Comparison of ENCODE assay signal across 22 mouse cellular contexts in the genomic region with DNA sequence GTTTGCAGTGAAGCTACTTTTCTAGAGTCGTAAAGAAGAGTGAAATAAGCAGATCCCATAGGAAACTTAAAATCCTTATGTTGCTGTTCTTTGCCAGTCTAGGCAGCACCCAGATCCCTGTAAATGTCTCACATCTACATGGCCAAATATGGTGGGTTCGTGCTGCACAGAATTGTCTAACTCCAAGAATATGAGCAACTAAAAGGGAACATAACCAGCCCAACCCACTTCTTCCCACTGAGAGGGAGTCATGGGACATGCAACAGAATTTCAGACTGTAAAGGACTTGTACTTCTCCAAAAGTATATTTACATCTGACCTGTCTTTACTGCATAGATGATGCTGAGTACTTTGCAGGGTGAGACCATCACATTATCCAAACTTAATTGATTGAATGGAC. TPM values are rescaled to one million over a fixed set of nuclear protein-coding genes. Genes with fewer than 3 reads are reported as not detected.
DNase-seq lines count a peak whose midpoint lies in the region; ATAC-seq and TF ChIP-seq lines count a peak whose summit lies in the region.
"Had no signal": no experiment of that assay in that cellular context is flagged by ENCODE, and none has a peak within 500 bp of the region (broad histone marks: within the 10 kb centered on the region; RNA-seq: fewer than 3 reads in every experiment).

No protein-coding gene starts in this region.

- 87% methylated on average over 2 of the region's 2 CpGs for WGBS in hindbrain, embryonic 13.5 days
- 83% methylated on average over 2 of the region's 2 CpGs for WGBS in hindbrain, embryonic 10.5 days
- 83% methylated on average over 2 of the region's 2 CpGs for WGBS in midbrain, embryonic 16.5 days
- 83% methylated on average over 2 of the region's 2 CpGs for WGBS in midbrain, embryonic 11.5 days

- peaks cover 15% of the 10 kb centered on the region for H3K4me1 ChIP-seq in hindbrain, embryonic 13.5 days (replicated peaks)
- H3K4me1 ChIP-seq in hindbrain, embryonic 10.5 days (replicated peaks), result peaks cover 19% of the 10 kb centered on the region
- peaks cover 3% of the 10 kb centered on the region; the same call in 1 of the 2 replicates for H3K4me1 ChIP-seq in midbrain, embryonic 16.5 days (ENCODE audit: control insufficient read depth, insufficient read depth, low read length)
- H3K4me1 ChIP-seq in midbrain, embryonic 11.5 days (ENCODE audit: control insufficient read depth, insufficient read depth, low read length), result peaks cover 10% of the 10 kb centered on the region; the same call in 1 of the 2 replicates
- no peaks in the 10 kb centered on the region for H3K4me1 ChIP-seq in cortical plate, adult 2 months (ENCODE audit: control insufficient read depth, insufficient read depth, low read length)

- DNase-seq in hindbrain, embryonic 10.5 days (ENCODE audit: low spot score), result no peak
- DNase-seq in midbrain, embryonic 11.5 days (ENCODE audit: low spot score, missing footprints), result no peak
- DNase-seq in brain, adult 2 months (ENCODE audit: low read depth, low spot score), result peak; percentile 52
- no peak for DNase-seq in kidney, postnatal 10 days
- DNase-seq: adrenal gland, adult 2 months; adrenal gland, postnatal 25 days; cerebellum, adult 2 months; cerebellum, postnatal 10 days; embryo, embryonic 11 days; gastrocnemius, postnatal 10 days; heart, adult 18-20 months; heart, postnatal 10 days; heart, postnatal 4 days had no signal

- no peaks in the 10 kb centered on the region for H3K36me3 ChIP-seq in hindbrain, embryonic 13.5 days
- no peaks in the 10 kb centered on the region for H3K36me3 ChIP-seq in hindbrain, embryonic 10.5 days
- no peaks in the 10 kb centered on the region for H3K36me3 ChIP-seq in midbrain, embryonic 16.5 days (ENCODE audit: control insufficient read depth, insufficient read depth, low read length)
- H3K36me3 ChIP-seq in midbrain, embryonic 11.5 days (ENCODE audit: control insufficient read depth, insufficient read depth, low read length), result no peaks in the 10 kb centered on the region
- H3K36me3 ChIP-seq: embryonic facial prominence, embryonic 15.5 days; forebrain, embryonic 10.5 days; heart, embryonic 10.5 days; intestine, embryonic 15.5 days had no signal

- H3K27me3 ChIP-seq in hindbrain, embryonic 13.5 days, result peaks cover 31% of the 10 kb centered on the region
- peaks cover 44% of the 10 kb centered on the region for H3K27me3 ChIP-seq in hindbrain, embryonic 10.5 days (ENCODE audit: insufficient read depth, poor library complexity, severe bottlenecking)
- peaks cover 2% of the 10 kb centered on the region; the same call in 1 of the 2 replicates for H3K27me3 ChIP-seq in midbrain, embryonic 16.5 days (ENCODE audit: control insufficient read depth, insufficient read depth, low read depth, low read length)
- H3K27me3 ChIP-seq in midbrain, embryonic 11.5 days (ENCODE audit: control insufficient read depth, insufficient read depth, low read length), result peaks cover 25% of the 10 kb centered on the region

- TF ChIP-seq CTCF in cortical plate, adult 2 months (IDR thresholded peaks at IDR 0.05; ENCODE audit: extremely low read depth, insufficient read depth, low read length), result no peak

- no peak for TF ChIP-seq POLR2A in cortical plate, adult 2 months (IDR thresholded peaks at IDR 0.05; ENCODE audit: extremely low read depth, insufficient read depth, low read length)

- H3K9me3 ChIP-seq in hindbrain, embryonic 13.5 days, result no peaks in the 10 kb centered on the region
- H3K9me3 ChIP-seq in hindbrain, embryonic 10.5 days, result no peaks in the 10 kb centered on the region
- no peaks in the 10 kb centered on the region for H3K9me3 ChIP-seq in midbrain, embryonic 16.5 days (replicated peaks; ENCODE audit: control insufficient read depth, low read length, poor library complexity, severe bottlenecking)
- H3K9me3 ChIP-seq in midbrain, embryonic 11.5 days (ENCODE audit: control insufficient read depth, low read length), result no peaks in the 10 kb centered on the region
- H3K9me3 ChIP-seq: embryonic facial prominence, embryonic 15.5 days; forebrain, embryonic 10.5 days; heart, embryonic 10.5 days; intestine, embryonic 15.5 days had no signal

- no peak overlapping the region; the same call in 1 of the 2 replicates for H3K4me3 ChIP-seq in hindbrain, embryonic 13.5 days
- no peak overlapping the region for H3K4me3 ChIP-seq in hindbrain, embryonic 10.5 days
- H3K4me3 ChIP-seq in midbrain, embryonic 16.5 days (ENCODE audit: low read depth, low read length), result no peak overlapping the region
- no peak overlapping the region for H3K4me3 ChIP-seq in midbrain, embryonic 11.5 days (ENCODE audit: low read depth, low read length)
- peak overlapping the region; percentile 74; the same call in 1 of the 2 replicates for H3K4me3 ChIP-seq in cortical plate, adult 2 months (ENCODE audit: insufficient read depth, low read length)
- H3K4me3 ChIP-seq: embryonic facial prominence, embryonic 15.5 days; erythroblast, embryonic 14.5 days; forebrain, embryonic 10.5 days; heart, embryonic 10.5 days; intestine, embryonic 15.5 days had no signal

- H3K4me2 ChIP-seq in hindbrain, embryonic 13.5 days, result peak overlapping the region; percentile 2; the same call in 1 of the 2 replicates
- 0 out of 2 replicates have a peak overlapping the region, but pooled peaks have one; percentile 13 for H3K4me2 ChIP-seq in midbrain, embryonic 16.5 days (ENCODE audit: low read length)
- H3K4me2 ChIP-seq in midbrain, embryonic 11.5 days, result no peak overlapping the region
- H3K4me2 ChIP-seq: embryonic facial prominence, embryonic 15.5 days; intestine, embryonic 15.5 days had no signal

- H3K27ac ChIP-seq in hindbrain, embryonic 13.5 days, result no peak overlapping the region
- H3K27ac ChIP-seq in hindbrain, embryonic 10.5 days, result no peak overlapping the region
- H3K27ac ChIP-seq in midbrain, embryonic 16.5 days (ENCODE audit: low read length), result no peak overlapping the region
- H3K27ac ChIP-seq in midbrain, embryonic 11.5 days (ENCODE audit: low read depth, low read length), result no peak overlapping the region
- no peak overlapping the region for H3K27ac ChIP-seq in cortical plate, adult 2 months (ENCODE audit: insufficient read depth, low read length)
- H3K27ac ChIP-seq: embryonic facial prominence, embryonic 15.5 days; forebrain, embryonic 10.5 days; heart, embryonic 10.5 days; intestine, embryonic 15.5 days had no signal

- ATAC-seq in hindbrain, embryonic 13.5 days (ENCODE audit: low FRiP score), result no peak
- no peak for ATAC-seq in midbrain, embryonic 16.5 days
- no peak for ATAC-seq in midbrain, embryonic 11.5 days (ENCODE audit: low FRiP score)
- ATAC-seq: forebrain, embryonic 14.5 days; intestine, embryonic 15.5 days had no signal

- no peak overlapping the region for H3K9ac ChIP-seq in hindbrain, embryonic 13.5 days
- H3K9ac ChIP-seq in midbrain, embryonic 16.5 days (ENCODE audit: low read depth, low read length), result no peak overlapping the region
- no peak overlapping the region for H3K9ac ChIP-seq in midbrain, embryonic 11.5 days (ENCODE audit: low read length)
- H3K9ac ChIP-seq: embryonic facial prominence, embryonic 15.5 days; intestine, embryonic 15.5 days had no signal

RNA-seq across cellular contexts. Expression of a gene that starts 3.8 kb away (rescaled TPM):
- polyA plus RNA-seq in hindbrain, embryonic 13.5 days (2015; fragmentation: Nextera tagmentation; extraction: Ambion mirVana), result 11.0 and 12.5 TPM in 2 replicates
- polyA plus RNA-seq in hindbrain, embryonic 10.5 days (2016; fragmentation: Nextera tagmentation; extraction: Ambion mirVana), result 0.88 and 1.6 TPM in 2 replicates
- 13.6 and 25.7 TPM in 2 replicates for polyA plus RNA-seq in midbrain, embryonic 16.5 days (2015; fragmentation: Nextera tagmentation; extraction: Ambion mirVana)
- 2.1 and 3.1 TPM in 2 replicates for polyA plus RNA-seq in midbrain, embryonic 11.5 days (2014; fragmentation: Nextera tagmentation; extraction: Ambion mirVana)
- 18.4 and 18.8 TPM in 2 replicates for polyA plus RNA-seq in cortical plate, adult 2 months (2012; rRNA removed)
- polyA plus RNA-seq: adrenal gland, adult 2 months; erythroblast, embryonic 14.5 days; forebrain, embryonic 10.5 days had no signal
